Mouse (Mus musculus): ENCODE results near the gene Relt. TPM values are rescaled to one million over a fixed set of nuclear protein-coding genes. Genes with fewer than 3 reads are reported as not detected.

Relt gene
- polyA plus RNA-seq, 1 experiment, result 4.6 TPM

GRCm38 (mm10) chr7:100818401-100819064 is 44.7 kb downstream of the Relt start:
- TF ChIP-seq CTCF (IDR thresholded peaks at IDR 0.05; ENCODE audit: borderline replicate concordance, insufficient read depth, low read length) (0 out of 2 replicates have a peak, but pooled peaks have one; percentile 15), POLR2A (IDR thresholded peaks at IDR 0.05; ENCODE audit: low read depth, low read length) (no peak)
- Histone ChIP-seq H3K4me1 (ENCODE audit: control insufficient read depth, insufficient read depth, low read length) (no peaks in the 10 kb centered on the region), H3K4me3 (ENCODE audit: insufficient read depth, low read length) (no peak overlapping the region), H3K27ac (ENCODE audit: insufficient read depth, low read length) (no peak overlapping the region)

GRCm38 (mm10) chr7:100817442-100817760 is 45.8 kb downstream of the Relt start:
- Histone ChIP-seq H3K4me1 (ENCODE audit: control insufficient read depth, insufficient read depth, low read length) (no peaks in the 10 kb centered on the region), H3K4me3 (ENCODE audit: insufficient read depth, low read length) (no peak overlapping the region), H3K27ac (ENCODE audit: insufficient read depth, low read length) (no peak overlapping the region)
- TF ChIP-seq POLR2A (IDR thresholded peaks at IDR 0.05; ENCODE audit: low read depth, low read length) (no peak), CTCF (IDR thresholded peaks at IDR 0.05; ENCODE audit: borderline replicate concordance, insufficient read depth, low read length) (no peak)

GRCm38 (mm10) chr7:100816759-100817441 is 46.3 kb downstream of the Relt start:
- Histone ChIP-seq H3K27ac (ENCODE audit: insufficient read depth, low read length) (no peak overlapping the region), H3K4me1 (ENCODE audit: control insufficient read depth, insufficient read depth, low read length) (no peaks in the 10 kb centered on the region)
- TF ChIP-seq CTCF (IDR thresholded peaks at IDR 0.05; ENCODE audit: borderline replicate concordance, insufficient read depth, low read length), result no peak
- TF ChIP-seq POLR2A (IDR thresholded peaks at IDR 0.05; ENCODE audit: low read depth, low read length), result no peak

GRCm38 (mm10) chr7:100815900-100816570 is 47.2 kb downstream of the Relt start:
- no peak for TF ChIP-seq CTCF (IDR thresholded peaks at IDR 0.05; ENCODE audit: borderline replicate concordance, insufficient read depth, low read length)
- no peak for TF ChIP-seq POLR2A (IDR thresholded peaks at IDR 0.05; ENCODE audit: low read depth, low read length)
- Histone ChIP-seq H3K4me3 (ENCODE audit: insufficient read depth, low read length) (no peak overlapping the region), H3K27ac (ENCODE audit: insufficient read depth, low read length) (no peak overlapping the region), H3K4me1 (ENCODE audit: control insufficient read depth, insufficient read depth, low read length) (no peaks in the 10 kb centered on the region)

More at GRCm38 (mm10) chr7:100816759-100817441, 46.3 kb downstream of the Relt start:
- H3K4me3 ChIP-seq (ENCODE audit: insufficient read depth, low read length), result no peak overlapping the region

GRCm38 (mm10) chr7:100812641-100813040 is 50.6 kb downstream of the Relt start:
- H3K4me3 ChIP-seq (ENCODE audit: insufficient read depth, low read length), result no peak overlapping the region
- no peak overlapping the region for H3K27ac ChIP-seq (ENCODE audit: insufficient read depth, low read length)
- H3K4me1 ChIP-seq (ENCODE audit: control insufficient read depth, insufficient read depth, low read length), result no peaks in the 10 kb centered on the region
- TF ChIP-seq CTCF (IDR thresholded peaks at IDR 0.05; ENCODE audit: borderline replicate concordance, insufficient read depth, low read length) (no peak), POLR2A (IDR thresholded peaks at IDR 0.05; ENCODE audit: low read depth, low read length) (no peak)

- Histone ChIP-seq H3K4me1 (ENCODE audit: control insufficient read depth, insufficient read depth, low read length) (no peaks in the 10 kb centered on the region), H3K27ac (ENCODE audit: insufficient read depth, low read length) (no peak overlapping the region), H3K4me3 (ENCODE audit: insufficient read depth, low read length) (no peak overlapping the region)
- TF ChIP-seq POLR2A (IDR thresholded peaks at IDR 0.05; ENCODE audit: low read depth, low read length) (no peak), CTCF (IDR thresholded peaks at IDR 0.05; ENCODE audit: borderline replicate concordance, insufficient read depth, low read length) (no peak)
Observed at GRCm38 (mm10) chr7:100811912-100812311, 51.3 kb downstream of the Relt start.

- Histone ChIP-seq H3K27ac (ENCODE audit: insufficient read depth, low read length) (peak overlapping the region; percentile 85), H3K4me1 (ENCODE audit: control insufficient read depth, insufficient read depth, low read length) (peaks cover 6% of the 10 kb centered on the region), H3K4me3 (ENCODE audit: insufficient read depth, low read length) (no peak overlapping the region)
- TF ChIP-seq POLR2A (IDR thresholded peaks at IDR 0.05; ENCODE audit: low read depth, low read length), result no peak
- no peak for TF ChIP-seq CTCF (IDR thresholded peaks at IDR 0.05; ENCODE audit: borderline replicate concordance, insufficient read depth, low read length)
Observed at GRCm38 (mm10) chr7:100805391-100805790, 57.9 kb downstream of the Relt start.

GRCm38 (mm10) chr7:100798810-100799209 is 64.4 kb downstream of the Relt start:
- Histone ChIP-seq H3K4me1 (ENCODE audit: control insufficient read depth, insufficient read depth, low read length) (no peaks in the 10 kb centered on the region), H3K27ac (ENCODE audit: insufficient read depth, low read length) (no peak overlapping the region), H3K4me3 (ENCODE audit: insufficient read depth, low read length) (no peak overlapping the region)
- TF ChIP-seq CTCF (IDR thresholded peaks at IDR 0.05; ENCODE audit: borderline replicate concordance, insufficient read depth, low read length), result no peak

Other genes starting within 250 kb of the Relt start
- 0.53 and 0.63 TPM in 2 replicates for gene Plekhb1, start 201.0 kb downstream of the Relt start, polyA plus RNA-seq (2011; ENCODE audit: insufficient read length, low read depth, missing spikeins)
- 53.6 and 58.0 TPM in 2 replicates for gene Fam168a, start 156.8 kb downstream of the Relt start, polyA plus RNA-seq (2011; ENCODE audit: insufficient read length, low read depth, missing spikeins)
- 43.1 and 54.8 TPM in 2 replicates for gene Arhgef17, start 68.7 kb upstream of the Relt start, polyA plus RNA-seq (2011; ENCODE audit: insufficient read length, low read depth, missing spikeins)
- 1.4 and 1.6 TPM in 2 replicates for gene P2ry6, start 111.2 kb upstream of the Relt start, polyA plus RNA-seq (2011; ENCODE audit: insufficient read length, low read depth, missing spikeins)
- gene P2ry2, start 149.4 kb upstream of the Relt start, polyA plus RNA-seq (2011; ENCODE audit: insufficient read length, low read depth, missing spikeins), result 2.4 and 5.8 TPM in 2 replicates
- 29.0 and 30.3 TPM in 2 replicates for gene Fchsd2, start 229.4 kb upstream of the Relt start, polyA plus RNA-seq (2011; ENCODE audit: insufficient read length, low read depth, missing spikeins)